Mouse (Mus musculus) cortical plate, adult 2 months (tissue): Measurements from ENCODE around the gene Eno3.

Experiments used
- CTCF ChIP-seq: fragments of 200-500 bp; IDR thresholded peaks from 2 replicates; pipeline ENCODE4 v1.5.1; 2011; ENCODE audit warnings: mild to moderate bottlenecking, control low read depth, low read length; ENCODE audit not compliant: insufficient read depth; ENCODE audit errors: extremely low read depth
- POLR2A ChIP-seq: fragments of 200-500 bp; IDR thresholded peaks from 2 replicates; pipeline ENCODE4 v1.6.1; 2011; ENCODE audit warnings: mild to moderate bottlenecking, low read length, control low read depth; ENCODE audit not compliant: insufficient read depth; ENCODE audit errors: extremely low read depth

DNA sequence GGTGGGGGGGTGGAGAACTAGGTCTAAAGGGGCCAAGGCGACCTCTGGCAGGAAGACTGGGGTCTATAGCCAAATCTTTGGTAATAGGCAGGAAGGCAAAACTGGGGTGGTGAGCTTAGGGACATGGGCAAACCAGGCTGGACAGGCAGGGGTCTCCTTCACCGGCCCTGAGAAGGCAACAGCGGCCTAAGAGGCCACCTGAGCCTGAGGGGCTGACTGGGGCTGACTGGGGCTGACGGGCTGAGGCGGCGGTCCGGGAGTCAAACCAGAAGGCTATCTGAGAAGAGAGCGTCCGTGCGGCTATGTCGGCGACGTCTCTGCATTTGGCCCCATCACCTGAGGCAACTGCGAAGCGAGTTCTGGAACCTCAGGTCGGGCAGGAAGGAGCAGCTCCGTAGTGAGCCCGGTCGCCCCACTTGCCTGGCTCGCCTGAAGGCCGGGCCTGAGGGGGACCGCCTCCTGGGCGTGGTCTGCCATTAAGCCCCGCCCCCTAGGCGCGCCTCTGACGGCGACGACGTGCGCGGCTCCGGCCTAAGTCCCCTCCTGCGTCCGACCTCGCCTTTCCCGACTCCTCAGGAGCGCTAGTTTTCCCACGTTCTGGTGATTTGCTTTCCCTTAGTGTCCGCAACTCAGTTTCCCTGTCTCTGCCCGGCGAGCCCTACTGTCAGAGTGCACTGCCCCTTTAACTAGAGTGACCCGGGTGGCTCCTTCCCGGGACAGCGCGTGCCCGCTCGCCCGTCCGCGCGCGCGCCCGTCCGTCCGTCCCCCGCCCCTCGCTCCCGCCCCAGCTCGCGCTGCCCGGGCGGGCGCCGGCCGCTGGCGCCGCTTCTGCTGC is 42.9 kb downstream of the Eno3 start, which contains the start of the genes Inca1 and Kif1c:
- TF ChIP-seq CTCF, result no peak
- TF ChIP-seq POLR2A, result peak; percentile 92
